In genomic region chr1:89364547-89365305, GRCm38 (mm10) we compare ENCODE assay signal across 12 mouse cellular contexts.
A peak's percentile ranks its signal among the peaks of the same experiment; 100 is the strongest.
DNase-seq lines count a peak whose midpoint lies in the region; ATAC-seq and TF ChIP-seq lines count a peak whose summit lies in the region.
"Had no signal": no experiment of that assay in that cellular context is flagged by ENCODE, and none has a peak within 500 bp of the region (broad histone marks: within the 10 kb centered on the region; RNA-seq: fewer than 3 reads in every experiment).

No protein-coding gene starts in this region.

- TF ChIP-seq CTCF in hindbrain, postnatal 0 days (IDR thresholded peaks at IDR 0.05; ENCODE audit: low read depth) = peak; percentile 48

- no peak overlapping the region for H3K9ac ChIP-seq in forebrain, embryonic 16.5 days (replicated peaks; ENCODE audit: low read depth, low read length)
- H3K9ac ChIP-seq in forebrain, embryonic 12.5 days = no peak overlapping the region
- no peak overlapping the region for H3K9ac ChIP-seq in hindbrain, postnatal 0 days (replicated peaks; ENCODE audit: low read length)
- H3K9ac ChIP-seq in midbrain, embryonic 16.5 days (ENCODE audit: low read depth, low read length) = no peak overlapping the region
- H3K9ac ChIP-seq: embryonic facial prominence, embryonic 12.5 days had no signal

- WGBS in forebrain, embryonic 16.5 days = 49% methylated on average over 12 of the region's 12 CpGs
- 76% methylated on average over 12 of the region's 12 CpGs for WGBS in forebrain, embryonic 12.5 days
- WGBS in hindbrain, postnatal 0 days = 39% methylated on average over 12 of the region's 12 CpGs
- 53% methylated on average over 12 of the region's 12 CpGs for WGBS in midbrain, embryonic 16.5 days

- H3K4me3 ChIP-seq in forebrain, embryonic 16.5 days (replicated peaks; ENCODE audit: low read length) = no peak overlapping the region
- H3K4me3 ChIP-seq in forebrain, embryonic 12.5 days (replicated peaks) = no peak overlapping the region
- H3K4me3 ChIP-seq in hindbrain, postnatal 0 days (ENCODE audit: low read length) = no peak overlapping the region
- H3K4me3 ChIP-seq in midbrain, embryonic 16.5 days (ENCODE audit: low read depth, low read length) = no peak overlapping the region
- H3K4me3 ChIP-seq: embryonic facial prominence, embryonic 12.5 days; heart, adult 2 months; left cerebral cortex, adult 2 months had no signal

- peak; percentile 59 for ATAC-seq in forebrain, embryonic 16.5 days
- ATAC-seq in forebrain, embryonic 12.5 days (ENCODE audit: low FRiP score) = no peak
- peak; percentile 73 for ATAC-seq in hindbrain, postnatal 0 days
- ATAC-seq in midbrain, embryonic 16.5 days = peak; percentile 54; the same call in 1 of the 2 replicates

- H3K4me2 ChIP-seq in forebrain, embryonic 16.5 days (ENCODE audit: low read length) = no peak overlapping the region
- H3K4me2 ChIP-seq in forebrain, embryonic 12.5 days = no peak overlapping the region
- no peak overlapping the region for H3K4me2 ChIP-seq in hindbrain, postnatal 0 days (ENCODE audit: low read depth, low read length)
- no peak overlapping the region for H3K4me2 ChIP-seq in midbrain, embryonic 16.5 days (ENCODE audit: low read length)
- H3K4me2 ChIP-seq: embryonic facial prominence, embryonic 12.5 days had no signal

- H3K27me3 ChIP-seq in forebrain, embryonic 16.5 days (replicated peaks; ENCODE audit: control insufficient read depth, insufficient read depth, low read length) = no peaks in the 10 kb centered on the region
- H3K27me3 ChIP-seq in forebrain, embryonic 12.5 days = no peaks in the 10 kb centered on the region
- H3K27me3 ChIP-seq in hindbrain, postnatal 0 days (ENCODE audit: insufficient read depth, low read length) = no peaks in the 10 kb centered on the region
- H3K27me3 ChIP-seq in midbrain, embryonic 16.5 days (ENCODE audit: control insufficient read depth, insufficient read depth, low read depth, low read length) = no peaks in the 10 kb centered on the region
- H3K27me3 ChIP-seq: embryonic facial prominence, embryonic 12.5 days had no signal

- H3K27ac ChIP-seq in forebrain, embryonic 16.5 days (ENCODE audit: low read length) = 0 out of 2 replicates have a peak overlapping the region, but pooled peaks have one; percentile 17
- H3K27ac ChIP-seq in forebrain, embryonic 12.5 days = no peak overlapping the region
- no peak overlapping the region for H3K27ac ChIP-seq in hindbrain, postnatal 0 days
- no peak overlapping the region for H3K27ac ChIP-seq in midbrain, embryonic 16.5 days (ENCODE audit: low read length)
- H3K27ac ChIP-seq: embryonic facial prominence, embryonic 12.5 days; heart, adult 2 months; left cerebral cortex, adult 2 months; macrophage had no signal

- H3K36me3 ChIP-seq in forebrain, embryonic 16.5 days (ENCODE audit: control insufficient read depth, insufficient read depth) = no peaks in the 10 kb centered on the region
- no peaks in the 10 kb centered on the region for H3K36me3 ChIP-seq in forebrain, embryonic 12.5 days (replicated peaks)
- H3K36me3 ChIP-seq in hindbrain, postnatal 0 days (ENCODE audit: insufficient read depth, low read length) = no peaks in the 10 kb centered on the region
- H3K36me3 ChIP-seq in midbrain, embryonic 16.5 days (ENCODE audit: control insufficient read depth, insufficient read depth, low read length) = no peaks in the 10 kb centered on the region
- H3K36me3 ChIP-seq: embryonic facial prominence, embryonic 12.5 days had no signal

- DNase-seq in cerebellum, adult 11-12 months = peak; percentile 52
- peak; percentile 71 for DNase-seq in hindbrain, postnatal 0 days (ENCODE audit: low spot score)
- no peak for DNase-seq in lung, postnatal 36 days
- DNase-seq in adrenal gland, postnatal 10 days = no peak
- no peak for DNase-seq in gastrocnemius, postnatal 25 days
- DNase-seq: heart, adult 2 months had no signal

- H3K9me3 ChIP-seq in forebrain, embryonic 16.5 days (ENCODE audit: control insufficient read depth, low read length) = no peaks in the 10 kb centered on the region
- 0 out of 2 replicates have a peak, but pooled peaks cover 2% of the 10 kb centered on the region for H3K9me3 ChIP-seq in forebrain, embryonic 12.5 days
- no peaks in the 10 kb centered on the region for H3K9me3 ChIP-seq in hindbrain, postnatal 0 days (ENCODE audit: low read length)
- H3K9me3 ChIP-seq in midbrain, embryonic 16.5 days (replicated peaks; ENCODE audit: control insufficient read depth, low read length, poor library complexity, severe bottlenecking) = no peaks in the 10 kb centered on the region
- H3K9me3 ChIP-seq: embryonic facial prominence, embryonic 12.5 days had no signal

- H3K4me1 ChIP-seq in forebrain, embryonic 16.5 days (replicated peaks; ENCODE audit: control insufficient read depth, insufficient read depth, low read length) = peaks cover 6% of the 10 kb centered on the region; the same call in 1 of the 2 replicates
- H3K4me1 ChIP-seq in forebrain, embryonic 12.5 days = no peaks in the 10 kb centered on the region
- no peaks in the 10 kb centered on the region for H3K4me1 ChIP-seq in hindbrain, postnatal 0 days (ENCODE audit: insufficient read depth, low read length)
- no peaks in the 10 kb centered on the region for H3K4me1 ChIP-seq in midbrain, embryonic 16.5 days (ENCODE audit: control insufficient read depth, insufficient read depth, low read length)

Comparison
In these comparisons a context has a peak if more than half of its experiments do, and no peak if none do; other contexts are left out.
1. DNase-seq: peak in cerebellum, adult 11-12 months (single experiment) and hindbrain, postnatal 0 days (single experiment); none in lung, postnatal 36 days (single experiment), adrenal gland, postnatal 10 days (single experiment) and gastrocnemius, postnatal 25 days (single experiment).